Comparison of ENCODE assay signal across 8 mouse cellular contexts in the genomic region with DNA sequence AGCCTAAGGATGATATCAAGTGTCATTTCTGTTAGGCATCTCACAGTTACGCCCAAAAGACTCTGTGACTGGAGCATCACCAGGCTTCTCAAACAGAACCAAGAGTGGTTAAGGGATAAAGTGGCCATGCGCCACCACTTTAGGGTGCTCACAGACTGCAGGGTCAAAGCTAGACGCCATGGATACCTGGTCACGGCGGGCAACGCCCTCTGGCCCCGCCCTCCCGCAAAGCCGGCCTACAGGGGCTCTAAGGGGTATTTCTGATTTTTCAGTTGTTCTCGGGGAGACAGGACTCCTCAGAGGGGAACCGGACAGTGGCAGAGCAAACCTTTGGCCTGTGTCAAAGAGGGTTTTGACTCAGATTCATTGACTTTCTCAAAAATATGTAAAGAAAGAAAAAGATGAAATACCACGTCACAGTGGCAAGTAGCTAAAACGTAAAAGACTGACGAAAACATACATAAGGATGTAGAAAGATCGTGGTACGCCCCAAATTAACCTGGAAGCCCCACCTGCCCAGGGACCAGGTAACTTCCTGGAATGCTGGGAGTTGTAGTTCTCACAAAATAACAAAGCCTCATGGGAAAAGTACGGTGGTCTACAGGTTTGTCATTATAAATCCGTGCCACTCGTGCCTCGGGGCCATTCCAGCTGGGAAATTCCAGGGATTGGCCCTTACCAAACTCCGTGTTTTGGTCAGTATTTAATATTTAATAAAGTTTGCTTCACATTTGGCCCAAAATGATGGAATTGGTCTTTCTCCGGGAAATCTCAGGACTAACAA.
DNase-seq lines count a peak whose midpoint lies in the region; ATAC-seq and TF ChIP-seq lines count a peak whose summit lies in the region.

No protein-coding gene starts in this region.

- ATAC-seq in hindbrain, embryonic 14.5 days (ENCODE audit: low FRiP score), result 0 out of 2 replicates have a peak, but pooled peaks have one; percentile 40
- ATAC-seq in limb, embryonic 12.5 days (ENCODE audit: insufficient number of reproducible peaks, insufficient read depth, low FRiP score, low TSS enrichment, low read depth), result peak; percentile 54; the same call in 1 of the 2 replicates
- ATAC-seq in neural tube, embryonic 13.5 days (ENCODE audit: low read depth), result no peak

- no peaks in the 10 kb centered on the region for H3K9me3 ChIP-seq in hindbrain, embryonic 14.5 days (ENCODE audit: control insufficient read depth, low read length)
- H3K9me3 ChIP-seq in limb, embryonic 12.5 days, result no peaks in the 10 kb centered on the region
- H3K9me3 ChIP-seq in neural tube, embryonic 13.5 days, result no peaks in the 10 kb centered on the region

- WGBS in hindbrain, embryonic 14.5 days, result 14% methylated on average over 22 of the region's 22 CpGs
- 10% methylated on average over 22 of the region's 22 CpGs for WGBS in limb, embryonic 12.5 days
- WGBS in neural tube, embryonic 13.5 days, result 12% methylated on average over 22 of the region's 22 CpGs
- WGBS in thymus, adult 2 months, result 24% methylated on average over 22 of the region's 22 CpGs

- peak overlapping the region; percentile 49 for H3K9ac ChIP-seq in hindbrain, embryonic 14.5 days
- H3K9ac ChIP-seq in limb, embryonic 12.5 days (replicated peaks), result no peak overlapping the region
- H3K9ac ChIP-seq in neural tube, embryonic 13.5 days, result 0 out of 2 replicates have a peak overlapping the region, but pooled peaks have one; percentile 31

- H3K4me1 ChIP-seq in hindbrain, embryonic 14.5 days (replicated peaks; ENCODE audit: control insufficient read depth, insufficient read depth, low read length), result peaks cover 9% of the 10 kb centered on the region; the same call in 1 of the 2 replicates
- peaks cover 10% of the 10 kb centered on the region for H3K4me1 ChIP-seq in limb, embryonic 12.5 days (replicated peaks)
- peaks cover 17% of the 10 kb centered on the region for H3K4me1 ChIP-seq in neural tube, embryonic 13.5 days (replicated peaks)
- H3K4me1 ChIP-seq in thymus, adult 2 months (replicated peaks; ENCODE audit: control insufficient read depth, insufficient read depth, low read length), result no peaks in the 10 kb centered on the region

- H3K27me3 ChIP-seq in hindbrain, embryonic 14.5 days (ENCODE audit: control insufficient read depth, insufficient read depth, low read length), result no peaks in the 10 kb centered on the region
- peaks cover 13% of the 10 kb centered on the region; the same call in 1 of the 2 replicates for H3K27me3 ChIP-seq in limb, embryonic 12.5 days
- peaks cover 9% of the 10 kb centered on the region for H3K27me3 ChIP-seq in neural tube, embryonic 13.5 days
- H3K27me3 ChIP-seq in thymus, adult 2 months (ENCODE audit: control insufficient read depth, insufficient read depth, low read length), result peaks cover 4% of the 10 kb centered on the region

- H3K4me3 ChIP-seq in hindbrain, embryonic 14.5 days (replicated peaks; ENCODE audit: low read length), result peak overlapping the region; percentile 31
- H3K4me3 ChIP-seq in limb, embryonic 12.5 days (replicated peaks), result peak overlapping the region; percentile 37
- peak overlapping the region; percentile 29 for H3K4me3 ChIP-seq in neural tube, embryonic 13.5 days
- no peak overlapping the region for H3K4me3 ChIP-seq in thymus, adult 2 months (ENCODE audit: control insufficient read depth, insufficient read depth, low read length)

- no peaks in the 10 kb centered on the region for H3K36me3 ChIP-seq in hindbrain, embryonic 14.5 days (replicated peaks; ENCODE audit: control insufficient read depth, insufficient read depth)
- H3K36me3 ChIP-seq in limb, embryonic 12.5 days, result no peaks in the 10 kb centered on the region
- no peaks in the 10 kb centered on the region for H3K36me3 ChIP-seq in neural tube, embryonic 13.5 days
- H3K36me3 ChIP-seq in thymus, adult 2 months (ENCODE audit: control insufficient read depth, insufficient read depth, low read length), result no peaks in the 10 kb centered on the region

- no peak overlapping the region for H3K27ac ChIP-seq in hindbrain, embryonic 14.5 days
- no peak overlapping the region for H3K27ac ChIP-seq in limb, embryonic 12.5 days
- H3K27ac ChIP-seq in neural tube, embryonic 13.5 days (replicated peaks), result no peak overlapping the region
- H3K27ac ChIP-seq in thymus, adult 2 months (ENCODE audit: control insufficient read depth, insufficient read depth, low read length), result no peak overlapping the region

- no peak for TF ChIP-seq POLR2A in thymus, adult 2 months (IDR thresholded peaks at IDR 0.05; ENCODE audit: control insufficient read depth, extremely low read depth, insufficient read depth, low read length, poor library complexity)

- peak; percentile 10 for DNase-seq in layer of hippocampus, adult 11-12 months (ENCODE audit: low spot score)
- no peak for DNase-seq in layer of hippocampus, postnatal 10 days (ENCODE audit: low spot score in 2 of 2)
- peak; percentile 46 to 58 for DNase-seq in cerebellum, postnatal 10 days
- peak; percentile 79 for DNase-seq in hindbrain, embryonic 14.5 days (ENCODE audit: low spot score)
- no peak for DNase-seq in thymus, adult 2 months
- no peak for DNase-seq in gastrocnemius, adult 8-10 months (ENCODE audit: low spot score in 2 of 2)

- peak overlapping the region; percentile 61 for H3K4me2 ChIP-seq in hindbrain, embryonic 14.5 days (replicated peaks)
- H3K4me2 ChIP-seq in limb, embryonic 12.5 days, result peak overlapping the region; percentile 69
- peak overlapping the region; percentile 53 for H3K4me2 ChIP-seq in neural tube, embryonic 13.5 days

- no peak for TF ChIP-seq CTCF in thymus, adult 2 months (IDR thresholded peaks at IDR 0.05; ENCODE audit: borderline replicate concordance, control insufficient read depth, extremely low read depth, insufficient read depth, low read length, poor library complexity)

Comparison
In these comparisons a context has a peak if more than half of its experiments do, and no peak if none do; other contexts are left out.
1. DNase-seq: peak in layer of hippocampus, adult 11-12 months (single experiment), cerebellum, postnatal 10 days (2 of 2) and hindbrain, embryonic 14.5 days (single experiment); none in layer of hippocampus, postnatal 10 days (0 of 2), thymus, adult 2 months (single experiment) and gastrocnemius, adult 8-10 months (0 of 2).
2. Peak in every context shown above with its lines, with median percentiles within 50 percentile points of each other: H3K4me2 ChIP-seq.